Mouse (Mus musculus) heart, embryonic 16.5 days (tissue): Measurements from ENCODE around the gene Pou2f1. TPM values are rescaled to one million over a fixed set of nuclear protein-coding genes. Genes with fewer than 3 reads are reported as not detected.

ENCODE experiments used
- ATAC-seq: fragments of 200-750 bp; cut with Nextera tagmentation; replicated peaks from 2 replicates; pipeline ENCODE4 v1.8.0; 2017; ENCODE audit warnings: moderate number of reproducible peaks; ENCODE audit not compliant: insufficient read depth, low FRiP score; ENCODE audit errors: extremely low read depth
- H3K27ac ChIP-seq: fragments of 300-500 bp; sonication (generic); 2 replicates; pipeline ENCODE4 v1.5.1; 2014; ENCODE audit warnings: mild to moderate bottlenecking, low read length, control low read depth, moderate library complexity
- H3K27me3 ChIP-seq: fragments of 300-500 bp; sonication (generic); 2 replicates; pipeline ENCODE4 v1.6.1; 2014; ENCODE audit warnings: low read length, mixed read lengths; ENCODE audit not compliant: control insufficient read depth, insufficient read depth
- H3K36me3 ChIP-seq: fragments of 300-500 bp; sonication (generic); 2 replicates; pipeline ENCODE4 v1.6.1; 2014; ENCODE audit not compliant: control insufficient read depth, insufficient read depth
- H3K4me1 ChIP-seq: fragments of 300-500 bp; sonication (generic); 2 replicates; pipeline ENCODE4 v1.6.1; 2014; ENCODE audit warnings: low read length, mixed read lengths; ENCODE audit not compliant: control insufficient read depth, insufficient read depth
- H3K4me2 ChIP-seq: fragments of 300-500 bp; sonication (generic); 2 replicates; pipeline ENCODE4 v1.6.1; 2014; ENCODE audit warnings: low read depth, mild to moderate bottlenecking, control low read depth, low read length
- H3K4me3 ChIP-seq: fragments of 300-500 bp; sonication (generic); 2 replicates; pipeline ENCODE4 v1.5.1; 2014; ENCODE audit warnings: mild to moderate bottlenecking, control low read depth, low read length
- H3K9ac ChIP-seq: fragments of 300-500 bp; sonication (generic); 2 replicates; pipeline ENCODE4 v1.6.1; 2014; ENCODE audit warnings: low read length, control low read depth
- H3K9me3 ChIP-seq: fragments of 300-500 bp; sonication (generic); replicated peaks from 2 replicates; pipeline ENCODE4 v1.6.1; 2016; ENCODE audit warnings: low read length; ENCODE audit not compliant: control insufficient read depth
- WGBS: fragments of 180-500 bp; shearing (Covaris S2); extraction: QIAGEN DNeasy Blood & Tissue Kit; methylation state at CpG from one replicate; pipeline ENCODE4 v1.1.7; 2014; 5-methylcytosine and 5-hydroxymethylcytosine counted together
- polyA plus RNA-seq: library from polyadenylated mRNA; unstranded; fragments of >200 nt; fragmentation: Nextera tagmentation; extraction: Ambion mirVana; gene quantifications from 2 replicates; pipeline ENCODE4 v1.2.1, GENCODE M21; 2015

The Pou2f1 gene
- polyA plus RNA-seq, 1 experiment from 2014 or later = 8.5 TPM

GRCm38 (mm10) chr1:165858356-165858755 lies 144.1 kb downstream of the Pou2f1 start:
- no peaks in the 10 kb centered on the region for H3K4me1 ChIP-seq
- no peaks in the 10 kb centered on the region for H3K36me3 ChIP-seq
- no peaks in the 10 kb centered on the region for H3K9me3 ChIP-seq
- H3K4me3 ChIP-seq = no peak overlapping the region
- H3K27ac ChIP-seq = no peak overlapping the region
- WGBS = 81% methylated on average over 5 of the region's 5 CpGs
- no peak overlapping the region for H3K9ac ChIP-seq
- no peak for ATAC-seq
- no peaks in the 10 kb centered on the region for H3K27me3 ChIP-seq
- H3K4me2 ChIP-seq = no peak overlapping the region

DNA sequence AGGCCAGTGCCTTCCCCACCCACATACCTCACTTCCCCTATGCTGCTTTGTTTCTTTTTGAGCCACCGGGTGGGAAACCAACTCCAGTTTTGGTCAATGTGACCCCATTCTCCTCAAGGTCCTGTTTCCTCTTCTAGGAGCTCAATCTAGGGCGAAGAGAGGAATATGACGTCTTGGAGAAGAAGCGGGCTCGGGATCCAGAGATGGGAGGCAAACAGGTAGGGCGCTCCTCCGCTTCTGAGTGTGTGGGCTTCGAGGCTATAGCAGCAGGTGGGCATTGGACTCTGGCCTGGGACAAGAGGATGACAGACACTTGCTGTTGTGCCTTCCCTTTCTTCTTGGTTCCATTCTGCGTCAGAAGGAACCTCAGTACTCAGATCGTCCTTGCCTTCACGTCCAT lies 145.2 kb downstream of the Pou2f1 start:
- Histone ChIP-seq H3K27me3 (no peaks in the 10 kb centered on the region), H3K27ac (no peak overlapping the region), H3K36me3 (no peaks in the 10 kb centered on the region), H3K9ac (no peak overlapping the region), H3K9me3 (no peaks in the 10 kb centered on the region), H3K4me2 (no peak overlapping the region), H3K4me1 (no peaks in the 10 kb centered on the region), H3K4me3 (no peak overlapping the region)
- 89% methylated on average over 11 of the region's 11 CpGs for WGBS
- ATAC-seq = no peak

DNA sequence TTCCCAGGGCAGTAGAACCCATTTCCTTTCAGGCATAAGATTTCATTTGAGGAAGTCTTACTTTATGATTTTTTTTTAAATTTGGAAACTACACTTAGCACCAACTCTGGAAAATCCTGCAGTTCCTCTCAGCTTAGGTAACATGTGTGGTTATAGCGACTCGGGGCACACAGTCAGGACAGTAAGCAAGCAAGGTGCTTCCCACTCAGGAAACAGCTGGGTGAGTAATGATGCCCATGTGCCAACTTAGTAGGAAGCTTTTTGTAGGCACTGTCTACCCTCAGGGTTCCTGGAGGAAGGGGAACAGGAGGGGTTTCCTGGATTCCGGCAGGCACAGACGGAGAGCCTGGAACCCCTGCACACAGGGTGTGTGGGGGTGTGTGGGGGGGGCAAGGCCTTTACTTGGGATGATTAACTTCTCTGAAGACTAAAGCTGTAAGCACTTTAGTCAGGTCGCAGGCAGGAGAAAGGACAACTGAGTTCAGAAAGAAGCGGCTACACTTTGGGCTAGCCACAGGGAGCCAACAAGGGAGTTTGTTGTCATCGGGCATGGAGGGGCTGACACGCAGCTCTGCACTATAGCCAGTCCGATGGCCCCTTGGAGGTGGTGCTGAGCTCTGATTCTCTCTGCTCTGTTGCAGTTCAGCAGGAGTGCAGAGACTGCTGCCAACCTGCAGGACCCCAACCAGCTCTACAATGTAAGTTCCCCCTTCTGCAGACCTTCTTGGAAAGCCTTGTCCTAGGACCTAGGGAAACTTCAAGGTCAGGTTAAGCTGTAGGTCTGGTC lies 146.5 kb downstream of the Pou2f1 start:
- Histone ChIP-seq H3K27me3 (no peaks in the 10 kb centered on the region), H3K27ac (no peak overlapping the region), H3K4me3 (no peak overlapping the region), H3K36me3 (no peaks in the 10 kb centered on the region), H3K4me1 (no peaks in the 10 kb centered on the region), H3K9ac (no peak overlapping the region), H3K9me3 (no peaks in the 10 kb centered on the region), H3K4me2 (no peak overlapping the region)
- no peak for ATAC-seq
- 57% methylated on average over 9 of the region's 9 CpGs for WGBS

GRCm38 (mm10) chr1:165853729-165854420 lies 148.6 kb downstream of the Pou2f1 start:
- Histone ChIP-seq H3K27ac (no peak overlapping the region), H3K9me3 (no peaks in the 10 kb centered on the region), H3K9ac (no peak overlapping the region), H3K4me3 (no peak overlapping the region), H3K4me2 (no peak overlapping the region), H3K36me3 (no peaks in the 10 kb centered on the region), H3K27me3 (no peaks in the 10 kb centered on the region), H3K4me1 (peaks cover 5% of the 10 kb centered on the region; the same call in 1 of the 2 replicates)
- ATAC-seq = no peak
- WGBS = 56% methylated on average over 10 of the region's 10 CpGs

GRCm38 (mm10) chr1:165853131-165853721 lies 149.3 kb downstream of the Pou2f1 start:
- ATAC-seq = no peak

GRCm38 (mm10) chr1:165852131-165852530 lies 150.3 kb downstream of the Pou2f1 start:
- no peak for ATAC-seq
- Histone ChIP-seq H3K4me2 (no peak overlapping the region), H3K9me3 (no peaks in the 10 kb centered on the region), H3K4me1 (peaks cover 6% of the 10 kb centered on the region; the same call in 1 of the 2 replicates), H3K27ac (no peak overlapping the region), H3K9ac (no peak overlapping the region), H3K36me3 (no peaks in the 10 kb centered on the region), H3K27me3 (no peaks in the 10 kb centered on the region), H3K4me3 (no peak overlapping the region)
- 65% methylated on average over 5 of the region's 5 CpGs for whole genome bisulfite sequencing

More at GRCm38 (mm10) chr1:165853131-165853721, 149.3 kb downstream of the Pou2f1 start:
- peaks cover 6% of the 10 kb centered on the region; the same call in 1 of the 2 replicates for H3K4me1 ChIP-seq
- H3K27me3 ChIP-seq = no peaks in the 10 kb centered on the region
- H3K36me3 ChIP-seq = no peaks in the 10 kb centered on the region
- H3K9ac ChIP-seq = no peak overlapping the region
- no peak overlapping the region for H3K4me3 ChIP-seq
- no peak overlapping the region for H3K4me2 ChIP-seq
- no peaks in the 10 kb centered on the region for H3K9me3 ChIP-seq
- no peak overlapping the region for H3K27ac ChIP-seq
- 59% methylated on average over 4 of the region's 4 CpGs for WGBS

DNA sequence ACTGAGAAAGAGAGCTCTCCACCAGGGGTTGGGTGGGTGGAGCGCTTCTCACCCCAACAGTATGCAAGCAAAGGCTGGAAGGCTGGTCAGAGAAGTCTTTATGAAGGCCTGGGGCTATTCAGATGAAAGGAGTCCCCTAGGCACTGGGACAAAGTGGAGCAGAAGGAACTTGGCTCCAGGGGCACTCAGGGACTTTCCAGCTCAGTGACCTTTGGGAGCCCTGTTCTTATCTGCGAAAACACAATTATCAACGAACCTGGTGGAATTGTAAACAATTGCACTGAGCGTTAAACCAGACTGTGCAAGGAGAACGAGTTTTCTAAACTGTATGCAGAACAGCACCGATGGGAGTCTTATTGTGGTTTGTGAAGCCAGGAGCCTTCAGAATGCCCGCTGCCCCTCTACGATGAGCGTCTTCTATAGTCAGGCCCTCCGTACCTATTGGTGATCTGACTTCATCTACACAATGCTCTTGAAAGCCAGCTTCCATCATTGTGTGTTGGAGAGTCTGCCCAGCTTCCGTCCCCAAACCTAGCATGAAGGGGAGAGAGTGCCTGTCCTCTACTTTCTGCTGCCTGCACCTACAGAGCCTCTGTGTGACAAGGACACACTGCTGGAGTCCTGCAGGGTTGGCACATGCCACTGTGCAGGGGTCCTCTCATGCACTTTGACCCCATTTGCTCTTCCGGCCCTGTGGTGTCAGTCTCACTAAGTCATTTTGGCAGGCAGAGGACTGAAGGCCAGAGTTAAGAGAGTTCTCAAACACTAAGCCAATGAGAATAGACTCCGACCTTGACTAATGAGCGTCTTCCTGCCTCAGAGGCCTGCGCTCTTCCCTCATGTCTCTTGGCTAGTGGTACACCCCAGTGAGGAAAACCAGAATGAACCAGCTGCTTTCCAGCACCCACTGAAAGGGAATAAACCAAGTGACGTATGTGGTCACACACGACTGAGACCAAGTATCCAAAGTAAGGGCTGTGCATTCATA lies 152.7 kb downstream of the Pou2f1 start:
- Histone ChIP-seq H3K4me3 (no peak overlapping the region), H3K36me3 (no peaks in the 10 kb centered on the region), H3K4me2 (no peak overlapping the region), H3K27me3 (peaks cover 7% of the 10 kb centered on the region; the same call in 1 of the 2 replicates), H3K27ac (no peak overlapping the region), H3K9ac (no peak overlapping the region), H3K4me1 (peaks cover 11% of the 10 kb centered on the region; the same call in 1 of the 2 replicates), H3K9me3 (no peaks in the 10 kb centered on the region)
- ATAC-seq = no peak
- WGBS = 71% methylated on average over 17 of the region's 17 CpGs

DNA sequence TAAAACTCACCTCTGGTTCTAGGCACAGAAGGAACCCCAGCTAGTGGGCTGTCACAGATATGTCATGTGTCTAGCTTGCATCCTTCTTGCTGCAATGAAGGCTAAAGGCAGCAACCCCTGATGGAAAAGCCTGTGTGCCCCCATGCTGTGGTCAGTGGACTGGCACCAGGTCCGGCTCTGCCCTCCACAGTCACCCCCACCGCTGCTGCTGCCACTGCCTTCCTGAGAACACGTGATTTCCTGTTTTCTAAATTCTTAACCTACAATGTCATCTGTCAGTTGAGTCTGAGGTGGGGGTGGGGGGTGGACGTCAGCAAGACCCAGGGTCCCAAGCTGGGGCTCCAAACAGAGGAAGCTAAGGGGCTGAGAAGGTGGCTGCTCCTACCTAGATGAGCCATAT lies 153.6 kb downstream of the Pou2f1 start:
- 55% methylated on average over 4 of the region's 4 CpGs for WGBS

More for the DNA sequence above, 153.6 kb downstream of the Pou2f1 start:
- ATAC-seq = no peak
- no peak overlapping the region for H3K4me2 ChIP-seq
- H3K27ac ChIP-seq = no peak overlapping the region
- no peak overlapping the region for H3K9ac ChIP-seq
- H3K9me3 ChIP-seq = no peaks in the 10 kb centered on the region
- H3K4me3 ChIP-seq = no peak overlapping the region
- H3K36me3 ChIP-seq = no peaks in the 10 kb centered on the region
- peaks cover 7% of the 10 kb centered on the region; the same call in 1 of the 2 replicates for H3K27me3 ChIP-seq
- peaks cover 11% of the 10 kb centered on the region; the same call in 1 of the 2 replicates for H3K4me1 ChIP-seq
